Mouse (Mus musculus): ENCODE results near the gene Atp10a.
"Not testable (repeated sequence)": the region's sequence is repeated elsewhere in the genome, so short reads cannot be mapped to it uniquely, and the experiment has no call there.

Atp10a gene

DNA sequence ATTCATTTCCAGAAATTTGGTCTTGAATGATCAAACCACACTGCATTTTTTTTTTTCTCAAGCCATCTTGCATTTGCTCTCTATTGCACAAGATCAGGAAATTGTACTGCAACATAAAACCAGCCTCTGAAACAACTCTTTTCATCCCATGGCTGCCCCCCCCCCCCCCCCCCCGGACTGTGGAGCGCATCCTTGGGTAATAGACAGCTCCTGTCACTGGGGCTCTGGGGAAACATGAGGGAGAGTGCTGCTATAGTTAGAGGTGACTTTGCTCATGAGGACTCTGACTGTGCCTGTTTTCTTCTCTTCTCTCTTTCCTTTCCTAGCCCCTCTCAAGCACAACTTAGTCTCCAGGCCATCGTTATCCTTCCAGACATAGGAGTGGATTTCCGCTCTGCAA lies 131.6 kb downstream of the Atp10a start:
- peak; percentile 9 for DNase-seq (ENCODE audit: low spot score)

DNA sequence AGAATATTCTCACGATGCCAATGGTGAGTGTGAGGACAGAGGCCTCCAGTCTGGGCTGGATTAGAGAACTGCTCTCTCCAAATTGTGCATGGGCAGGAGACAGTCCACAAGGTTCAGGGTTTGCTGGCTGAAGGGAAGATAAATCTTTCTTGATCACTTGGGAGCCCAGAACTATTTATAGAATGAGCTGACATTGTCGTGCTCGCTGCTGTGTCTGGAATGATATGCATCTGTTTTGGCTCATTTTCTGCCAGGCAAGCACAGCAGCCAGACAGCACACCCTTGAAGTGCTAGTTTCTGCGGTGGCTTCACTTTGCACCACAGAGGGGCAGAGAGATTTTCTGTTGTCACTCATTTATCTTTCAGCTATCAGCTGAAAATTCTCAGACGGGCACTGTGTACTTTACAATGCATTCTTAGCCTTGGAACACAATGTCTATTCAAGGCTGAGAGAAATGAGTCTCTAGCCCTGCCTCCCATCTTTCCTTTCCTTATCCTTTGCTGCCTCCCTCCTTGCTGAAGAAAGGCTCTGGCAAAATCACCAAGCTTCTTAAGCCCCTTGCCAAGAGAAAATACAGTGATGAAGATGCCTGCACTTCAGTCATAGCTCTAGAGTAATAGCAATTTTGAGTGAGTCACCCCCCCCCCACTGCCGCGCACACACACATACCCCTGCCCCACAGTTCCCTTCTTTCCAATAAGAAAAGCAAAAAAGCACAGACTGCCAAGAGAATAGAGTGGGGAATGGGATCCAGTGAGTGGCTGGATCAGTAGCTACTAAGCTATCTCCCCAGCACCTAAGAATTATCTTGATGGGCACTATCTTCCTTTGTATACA lies 132.7 kb downstream of the Atp10a start:
- peak; percentile 18 for DNase-seq (ENCODE audit: low spot score)

DNA sequence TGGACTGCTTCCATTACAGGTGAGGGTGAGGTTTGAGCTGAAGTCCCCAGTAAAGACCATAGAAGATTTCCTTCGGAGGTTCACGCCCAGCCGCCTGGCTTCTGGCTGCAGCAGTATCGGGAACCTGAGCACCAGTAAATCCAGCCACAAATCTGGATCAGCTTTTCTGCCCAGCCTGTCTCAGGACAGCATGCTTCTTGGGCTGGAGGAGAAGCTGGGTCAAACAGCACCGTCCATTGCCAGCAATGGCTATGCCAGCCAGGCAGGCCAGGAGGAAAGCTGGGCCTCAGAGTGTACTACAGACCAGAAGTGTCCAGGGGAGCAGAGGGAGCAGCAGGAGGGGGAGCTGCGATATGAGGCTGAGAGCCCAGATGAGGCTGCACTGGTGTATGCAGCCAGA lies 141.3 kb downstream of the Atp10a start:
- DNase-seq (ENCODE audit: low spot score): no peak

DNA sequence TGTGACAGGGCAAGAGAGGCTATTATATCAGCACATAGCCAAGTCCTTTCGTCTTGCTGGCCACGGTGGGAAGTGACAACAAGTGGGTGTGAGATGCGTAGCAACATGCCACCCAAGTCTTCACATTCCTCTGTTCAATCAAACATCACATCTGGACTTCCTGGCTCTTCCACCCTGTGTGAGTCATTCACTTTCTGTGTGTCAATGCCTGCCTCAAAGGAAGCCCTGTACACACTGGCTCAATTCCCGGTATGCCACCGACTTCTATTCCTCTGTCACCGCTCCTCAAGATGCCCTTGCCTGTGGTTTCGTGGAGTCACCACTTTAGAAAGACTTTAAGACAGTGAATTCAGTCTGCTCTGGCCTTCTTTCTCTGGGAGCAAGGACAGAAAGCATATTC lies 144.9 kb downstream of the Atp10a start:
- peak; percentile 42 for DNase-seq (ENCODE audit: low spot score)

DNA sequence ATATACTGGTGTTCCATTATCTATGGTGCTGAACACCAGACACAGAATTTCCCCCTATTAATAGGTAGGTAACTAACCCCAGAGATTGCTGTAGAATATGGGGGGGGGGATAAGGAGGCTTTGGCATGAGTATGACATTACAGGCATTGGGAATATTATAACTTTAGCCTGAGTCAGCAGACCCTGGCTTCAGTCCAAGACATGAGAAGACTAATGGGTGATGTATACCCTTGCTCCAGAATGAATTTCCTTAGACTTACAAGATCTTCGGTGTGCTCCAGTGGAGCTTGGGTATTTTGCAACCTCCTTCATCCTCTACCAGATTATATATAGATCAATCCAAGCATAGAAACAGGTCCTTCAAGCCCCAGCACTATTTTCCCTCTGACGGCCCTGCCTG lies 145.8 kb downstream of the Atp10a start:
- peak; percentile 3 for DNase-seq (ENCODE audit: low spot score)

GRCm38 (mm10) chr7:58822147-58822681 lies 166.2 kb downstream of the Atp10a start:
- no peak for DNase-seq (ENCODE audit: low spot score)

DNA sequence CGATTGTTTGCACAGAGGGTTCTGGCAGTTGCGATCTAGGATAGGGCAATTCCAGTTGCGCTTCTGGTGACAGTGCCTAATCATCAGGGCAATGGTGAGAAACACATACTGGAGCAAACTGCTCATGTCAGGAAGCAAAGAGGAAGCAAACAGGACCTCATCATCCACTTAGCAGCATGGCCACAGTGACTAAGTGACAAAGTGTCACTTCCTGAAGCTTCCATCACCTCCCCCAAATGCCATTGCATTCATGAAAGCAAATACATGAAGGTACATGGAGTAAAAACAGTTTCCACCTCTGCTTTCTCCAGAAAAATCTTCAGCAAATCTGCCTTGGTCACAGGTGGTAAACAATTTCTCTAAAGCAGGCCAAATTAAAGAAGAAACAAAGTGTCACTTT lies 168.7 kb downstream of the Atp10a start:
- no peak for DNase-seq (ENCODE audit: low spot score)

- DNase-seq (ENCODE audit: low spot score): peak; percentile 50
These were observed 173.1 kb downstream of the Atp10a start for GRCm38 (mm10) chr7:58829111-58829510.

DNA sequence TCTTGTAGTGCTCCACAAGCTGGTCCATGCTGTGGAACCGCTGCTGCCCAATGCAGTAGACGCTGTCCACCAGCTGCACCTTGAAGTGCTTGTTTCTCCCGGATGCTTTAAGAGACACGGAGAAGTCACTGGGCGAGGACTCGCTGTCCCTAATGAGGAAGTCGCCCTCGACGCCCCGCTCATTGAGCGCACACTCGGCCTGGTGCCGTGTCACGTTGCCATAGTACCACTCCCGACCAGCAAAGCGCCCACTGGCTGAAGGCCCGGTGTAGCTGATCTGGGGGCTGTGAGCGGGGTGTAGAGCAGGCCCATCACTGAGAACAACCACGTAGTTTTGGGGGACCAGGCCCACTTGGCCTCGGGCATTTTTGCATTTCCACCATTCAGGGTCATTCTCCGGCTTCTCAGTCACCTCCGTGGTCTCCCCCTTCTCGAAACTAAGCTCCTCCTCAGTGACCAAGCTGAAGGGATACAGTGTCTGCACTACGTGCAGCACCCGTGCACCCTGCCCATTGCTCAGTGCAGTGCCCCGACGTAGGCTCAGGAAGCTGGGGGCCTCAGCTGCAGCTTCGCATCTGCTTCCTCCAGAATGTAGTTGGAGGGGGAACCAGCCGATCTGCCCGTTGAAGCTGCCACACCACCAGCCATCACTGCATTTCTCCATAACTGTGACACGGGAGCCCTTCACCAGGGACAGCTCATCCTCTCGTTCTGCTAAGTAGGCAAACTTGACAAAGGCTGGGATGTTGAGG lies 181.1 kb downstream of the Atp10a start:
- DNase-seq (ENCODE audit: low spot score): not testable (repeated sequence)

DNA sequence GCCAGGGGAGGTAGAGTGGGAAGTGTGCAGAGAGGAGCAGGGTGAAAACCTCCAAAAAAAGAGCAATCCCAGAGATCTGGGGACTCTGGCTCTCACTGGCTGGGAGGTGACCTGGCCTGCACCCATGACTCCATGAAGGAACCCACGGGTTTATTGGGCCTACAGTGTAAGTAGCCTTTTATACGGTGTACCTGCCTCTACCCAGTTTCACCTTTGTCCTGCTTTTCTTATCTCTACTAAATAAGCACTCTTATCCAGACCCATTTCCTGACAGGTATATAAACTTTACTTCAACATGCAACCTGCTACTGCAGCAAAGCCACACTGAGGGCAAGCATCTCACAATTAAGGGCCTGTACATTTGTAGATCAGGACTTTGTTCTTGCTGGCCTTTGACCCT lies 184.4 kb downstream of the Atp10a start:
- no peak for DNase-seq (ENCODE audit: low spot score)

- no peak for DNase-seq (ENCODE audit: low spot score)
These were observed 185.1 kb downstream of the Atp10a start for GRCm38 (mm10) chr7:58841066-58841465.

DNA sequence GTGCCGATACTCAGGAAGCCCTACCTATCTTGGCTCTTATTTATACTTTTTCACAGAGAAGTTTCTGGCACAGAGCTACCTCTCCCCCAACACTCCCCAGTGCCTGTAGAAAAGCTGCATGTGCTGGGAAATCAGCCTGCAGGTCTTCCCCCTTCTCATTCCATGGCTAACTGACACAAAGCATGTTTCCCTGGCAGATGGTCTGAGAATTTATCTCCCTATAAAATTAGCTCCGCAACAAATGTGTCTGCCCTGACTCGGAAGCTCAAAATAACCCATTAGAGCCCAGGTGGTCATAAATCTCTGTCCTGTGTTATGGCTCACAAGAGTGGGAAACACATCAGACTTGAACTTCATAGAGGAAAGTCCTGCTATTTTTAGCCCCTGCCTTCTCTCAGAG lies 186.9 kb downstream of the Atp10a start:
- peak; percentile 10 for DNase-seq (ENCODE audit: low spot score)

GRCm38 (mm10) chr7:58843767-58844445 lies 187.9 kb downstream of the Atp10a start:
- peak; percentile 73 for DNase-seq (ENCODE audit: low spot score)

DNA sequence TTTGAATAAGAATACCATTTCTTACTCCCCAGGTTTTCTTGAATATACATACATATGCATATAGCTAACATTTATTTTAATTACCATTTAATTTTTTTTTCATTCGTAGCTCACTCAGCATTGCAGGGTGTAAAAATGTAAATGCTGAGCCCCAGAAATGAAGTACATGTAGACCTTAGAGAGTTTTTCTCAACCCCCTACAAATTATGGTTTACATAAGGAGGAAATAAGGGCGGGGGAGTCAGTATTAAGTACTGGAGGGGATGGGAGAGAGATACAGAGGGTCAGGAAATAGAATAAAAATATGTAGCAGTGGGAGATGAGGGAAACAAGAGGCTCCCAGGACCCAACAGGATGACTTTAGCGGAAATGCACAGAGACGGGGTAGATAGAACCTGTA lies 188.5 kb downstream of the Atp10a start:
- no peak for DNase-seq (ENCODE audit: low spot score)

- DNase-seq (ENCODE audit: low spot score): no peak
These were observed 203.0 kb downstream of the Atp10a start for GRCm38 (mm10) chr7:58858921-58859320.

- no peak for DNase-seq (ENCODE audit: low spot score)
These were observed 207.2 kb downstream of the Atp10a start for GRCm38 (mm10) chr7:58863174-58863573.

GRCm38 (mm10) chr7:58866865-58867614 lies 211.1 kb downstream of the Atp10a start:
- no peak for DNase-seq (ENCODE audit: low spot score)

DNA sequence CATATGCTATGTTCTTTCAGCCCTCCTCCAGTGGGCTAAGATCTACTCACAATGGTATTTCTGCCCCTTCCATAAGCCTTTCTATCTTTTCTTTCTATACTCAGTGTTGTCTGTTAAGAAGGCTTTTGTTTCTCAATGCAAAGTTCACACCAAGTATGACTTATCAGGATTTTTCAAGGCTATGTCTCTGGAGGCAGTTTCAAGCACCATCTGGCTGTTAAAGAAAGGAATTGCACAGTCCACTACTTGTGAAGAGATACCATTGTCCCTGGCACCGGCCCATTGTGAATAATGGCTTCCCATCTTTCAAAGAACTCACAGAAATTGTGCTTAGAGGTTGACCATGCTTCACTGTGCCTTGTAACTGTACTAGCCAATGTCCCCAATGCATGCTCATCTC lies 214.7 kb downstream of the Atp10a start:
- DNase-seq (ENCODE audit: low spot score): peak; percentile 33

- no peak for DNase-seq (ENCODE audit: low spot score)
These were observed 217.7 kb downstream of the Atp10a start for GRCm38 (mm10) chr7:58873676-58874075.

Data from adipocyte (in vitro differentiated cells).